Mouse (Mus musculus) midbrain, embryonic 10.5 days (tissue): Measurements from ENCODE around the gene Mras. TPM values are rescaled to one million over a fixed set of nuclear protein-coding genes. Genes with fewer than 3 reads are reported as not detected.

Experiments
- DNase-seq: peaks from one replicate; pipeline ENCODE4 v3.0.0-alpha.2; 2017; ENCODE audit warnings: low spot score
- H3K27ac ChIP-seq: fragments of 300-500 bp; sonication (generic); replicated peaks from 2 replicates; pipeline ENCODE4 v1.5.1; 2016; ENCODE audit warnings: mild to moderate bottlenecking
- H3K27me3 ChIP-seq: fragments of 300-500 bp; sonication (generic); 2 replicates; pipeline ENCODE4 v1.6.1; 2016; ENCODE audit warnings: low read depth, mild to moderate bottlenecking; ENCODE audit not compliant: poor library complexity, severe bottlenecking
- H3K36me3 ChIP-seq: fragments of 300-500 bp; sonication (generic); 2 replicates; pipeline ENCODE4 v1.6.1; 2016; ENCODE audit warnings: mild to moderate bottlenecking, moderate library complexity
- H3K4me1 ChIP-seq: fragments of 300-500 bp; sonication (generic); 2 replicates; pipeline ENCODE4 v1.6.1; 2016
- H3K4me3 ChIP-seq: fragments of 300-500 bp; sonication (generic); 2 replicates; pipeline ENCODE4 v1.5.1; 2016; ENCODE audit warnings: mild to moderate bottlenecking, moderate library complexity
- H3K9me3 ChIP-seq: fragments of 300-500 bp; sonication (generic); replicated peaks from 2 replicates; pipeline ENCODE4 v1.6.1; 2016; ENCODE audit warnings: mild to moderate bottlenecking
- WGBS: fragments of 180-500 bp; shearing (Covaris S2); methylation state at CpG from one replicate; pipeline ENCODE4 v1.1.7; 2016; 5-methylcytosine and 5-hydroxymethylcytosine counted together
- polyA plus RNA-seq: library from polyadenylated mRNA; unstranded; fragments of >200 nt; fragmentation: Nextera tagmentation; extraction: Ambion mirVana; gene quantifications from 2 replicates; pipeline ENCODE4 v1.2.1, GENCODE M21; 2016

Mras gene
- polyA plus RNA-seq, 1 experiment from 2014 or later: 8.0 TPM

DNA sequence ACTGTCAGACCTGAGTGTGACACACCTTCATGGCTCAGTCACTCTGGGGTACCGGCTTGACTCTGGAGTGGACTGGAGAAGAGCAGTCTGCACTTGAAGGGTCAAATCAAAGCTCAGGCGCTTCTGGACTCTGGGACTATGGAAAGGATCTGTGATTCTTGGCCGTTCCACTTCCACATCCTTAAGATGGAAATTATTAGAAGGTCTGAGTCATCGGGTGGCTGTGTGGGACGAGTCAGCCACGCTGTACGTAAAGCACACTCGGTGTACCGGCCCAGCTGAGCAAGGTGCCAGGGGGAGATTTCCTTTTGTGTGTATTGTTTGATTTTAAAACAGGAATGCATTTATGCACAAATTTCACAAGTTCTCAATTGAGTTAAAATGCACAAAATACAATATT, 75.2 kb downstream of the Mras start:
- no peak for DNase-seq
- 88% methylated on average over 9 of the region's 9 CpGs for WGBS
- Histone ChIP-seq H3K9me3 (no peaks in the 10 kb centered on the region), H3K27ac (no peak overlapping the region), H3K4me1 (peaks cover 15% of the 10 kb centered on the region), H3K36me3 (no peaks in the 10 kb centered on the region), H3K4me3 (no peak overlapping the region), H3K27me3 (peaks cover 38% of the 10 kb centered on the region)

DNA sequence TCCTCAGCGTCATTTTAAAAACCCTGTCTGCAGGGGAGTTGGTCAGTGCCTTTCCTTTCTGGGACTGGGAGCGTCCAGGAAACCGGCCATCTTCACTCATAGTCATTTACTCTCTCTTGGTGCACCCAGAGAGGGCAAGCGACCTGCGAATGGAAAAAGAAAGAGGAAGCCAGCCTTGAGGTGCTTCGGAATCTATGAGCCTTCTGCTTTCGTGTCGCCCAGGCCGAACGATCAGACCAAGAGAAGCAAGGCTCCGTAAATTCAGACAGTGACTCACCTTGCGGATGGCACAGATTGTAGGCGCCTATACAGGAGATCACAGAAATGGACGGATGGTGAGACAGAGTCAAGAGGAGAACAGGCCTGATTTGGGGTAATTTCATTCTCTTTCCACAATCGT, 78.2 kb downstream of the Mras start:
- DNase-seq: no peak
- H3K9me3 ChIP-seq: no peaks in the 10 kb centered on the region
- peaks cover 62% of the 10 kb centered on the region for H3K27me3 ChIP-seq
- no peak overlapping the region for H3K27ac ChIP-seq
- H3K4me1 ChIP-seq: peaks cover 25% of the 10 kb centered on the region
- no peaks in the 10 kb centered on the region for H3K36me3 ChIP-seq
- 91% methylated on average over 15 of the region's 15 CpGs for WGBS
- H3K4me3 ChIP-seq: no peak overlapping the region

DNA sequence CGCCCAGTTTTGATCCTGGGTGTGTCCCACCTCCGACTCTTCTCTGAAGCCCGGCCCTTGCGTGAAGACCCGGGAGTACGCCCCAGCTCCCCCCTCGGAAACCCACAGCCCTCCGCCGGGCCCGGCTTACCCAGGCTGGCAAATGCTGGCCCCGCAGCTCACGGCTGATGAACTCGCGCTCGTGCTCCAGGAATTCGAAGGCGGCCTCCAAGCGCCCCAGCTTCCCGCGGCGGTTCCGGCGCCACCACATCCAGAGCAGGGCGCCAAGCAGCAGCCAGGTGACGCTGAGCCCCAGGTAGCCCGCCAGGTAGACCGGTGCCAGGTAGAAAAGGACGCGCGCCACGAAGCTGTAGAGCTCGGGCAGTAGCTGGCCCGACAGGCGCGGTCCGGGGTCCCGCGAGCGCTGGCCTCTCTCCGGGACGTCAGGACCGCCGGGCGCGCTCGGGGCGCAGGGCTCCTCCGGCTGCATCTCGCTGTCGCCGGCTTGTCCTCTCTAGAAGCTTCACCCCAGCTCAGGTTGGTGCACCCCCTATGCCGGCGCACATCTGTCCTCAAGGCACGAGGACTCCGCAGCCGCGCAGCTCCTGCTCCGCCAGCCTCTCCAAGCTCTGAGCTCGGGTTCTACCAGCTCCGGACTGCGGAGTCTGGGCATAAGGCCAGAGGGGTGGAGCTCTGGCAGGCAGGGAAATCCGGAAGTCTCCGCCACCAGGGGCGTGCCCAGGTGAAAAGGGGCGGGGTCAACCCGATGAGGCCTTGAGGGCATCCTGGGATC, 79.1 kb downstream of the Mras start, which contains the start of gene Esyt3:
TSS of gene Esyt3 (minus strand) at position 637 of the 772 bp plus-strand sequence.
- Histone ChIP-seq H3K4me3 (peak within 1 kb of the TSS; percentile 62), H3K36me3 (no peaks in the 10 kb centered on the region), H3K27me3 (peaks cover 62% of the 10 kb centered on the region), H3K27ac (no peak within 1 kb of the TSS; the same call in 1 of the 2 replicates), H3K9me3 (no peaks in the 10 kb centered on the region), H3K4me1 (peaks cover 25% of the 10 kb centered on the region)
- peak; percentile 45 for DNase-seq
- WGBS: under 1% methylated on average over 62 of the region's 66 CpGs

DNA sequence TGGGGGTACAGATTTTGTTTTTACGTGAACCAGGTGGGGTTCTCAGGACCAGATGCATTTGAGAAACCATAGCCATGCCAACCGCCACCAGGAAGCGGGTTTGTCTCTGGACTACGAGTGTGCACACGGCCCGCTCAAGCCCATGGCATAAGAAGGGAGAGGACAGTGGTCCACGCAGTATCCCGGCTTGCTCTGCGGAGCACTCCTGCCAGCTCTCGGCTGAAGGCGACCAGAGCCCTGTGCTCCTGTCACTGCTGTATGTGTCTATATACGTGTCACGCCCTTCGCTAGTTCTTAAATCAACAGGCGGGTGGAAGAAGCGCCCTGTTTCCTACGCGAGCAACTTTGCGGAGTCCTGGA, 79.6 kb downstream of the Mras start:
- H3K27ac ChIP-seq: no peak overlapping the region; the same call in 1 of the 2 replicates
- H3K27me3 ChIP-seq: peaks cover 62% of the 10 kb centered on the region
- no peaks in the 10 kb centered on the region for H3K36me3 ChIP-seq
- WGBS: 5% methylated on average over 19 of the region's 19 CpGs
- no peaks in the 10 kb centered on the region for H3K9me3 ChIP-seq
- no peak for DNase-seq
- H3K4me3 ChIP-seq: peak overlapping the region; percentile 62
- H3K4me1 ChIP-seq: peaks cover 25% of the 10 kb centered on the region

DNA sequence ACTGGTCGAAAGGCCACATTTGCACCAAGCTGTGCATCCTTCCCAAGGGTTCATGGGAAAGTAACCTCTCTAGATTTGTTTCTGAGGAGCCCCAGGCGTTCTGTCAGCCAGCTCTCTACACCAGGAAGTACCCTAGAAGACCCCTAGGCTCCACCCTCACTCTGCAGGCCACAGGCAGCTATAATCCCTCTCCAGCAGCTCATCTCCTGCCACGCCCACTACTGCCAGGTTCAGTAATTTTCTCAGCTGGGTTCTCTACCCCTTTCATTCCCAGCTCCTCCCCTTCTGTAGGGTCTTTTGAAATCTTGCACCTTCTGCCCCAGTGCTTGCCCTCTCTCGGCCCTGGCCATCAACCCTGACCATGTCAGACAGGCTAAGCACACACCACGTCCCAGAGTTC, 81.2 kb downstream of the Mras start:
- Histone ChIP-seq H3K9me3 (no peaks in the 10 kb centered on the region), H3K27me3 (peaks cover 62% of the 10 kb centered on the region), H3K36me3 (no peaks in the 10 kb centered on the region), H3K4me3 (no peak overlapping the region), H3K27ac (no peak overlapping the region), H3K4me1 (peaks cover 25% of the 10 kb centered on the region)
- WGBS: 11% methylated on average over 5 of the region's 5 CpGs
- peak; percentile 35 for DNase-seq

DNA sequence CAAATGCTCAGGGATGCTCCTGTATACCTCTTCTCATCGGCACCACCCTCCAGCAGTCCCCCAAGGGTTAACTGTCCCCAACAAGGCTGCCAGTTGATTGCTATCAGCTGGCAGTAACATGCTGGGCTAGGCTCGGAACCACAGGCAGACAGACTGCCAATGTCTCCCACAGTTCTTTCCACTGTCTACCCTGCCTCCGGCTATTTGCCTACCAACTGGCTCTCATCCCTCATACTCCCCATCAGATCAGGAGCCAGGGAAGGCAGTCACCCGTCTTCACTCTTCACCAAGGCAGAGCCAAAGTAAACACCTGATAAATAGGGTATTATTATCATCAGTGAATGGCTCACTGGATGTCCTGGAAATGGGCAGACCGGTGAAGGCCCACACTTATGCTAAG, 82.4 kb downstream of the Mras start:
- Histone ChIP-seq H3K36me3 (no peaks in the 10 kb centered on the region), H3K27me3 (peaks cover 52% of the 10 kb centered on the region), H3K9me3 (no peaks in the 10 kb centered on the region), H3K4me3 (no peak overlapping the region), H3K27ac (no peak overlapping the region), H3K4me1 (peaks cover 25% of the 10 kb centered on the region)
- 80% methylated on average over 5 of the region's 5 CpGs for WGBS
- no peak for DNase-seq

DNA sequence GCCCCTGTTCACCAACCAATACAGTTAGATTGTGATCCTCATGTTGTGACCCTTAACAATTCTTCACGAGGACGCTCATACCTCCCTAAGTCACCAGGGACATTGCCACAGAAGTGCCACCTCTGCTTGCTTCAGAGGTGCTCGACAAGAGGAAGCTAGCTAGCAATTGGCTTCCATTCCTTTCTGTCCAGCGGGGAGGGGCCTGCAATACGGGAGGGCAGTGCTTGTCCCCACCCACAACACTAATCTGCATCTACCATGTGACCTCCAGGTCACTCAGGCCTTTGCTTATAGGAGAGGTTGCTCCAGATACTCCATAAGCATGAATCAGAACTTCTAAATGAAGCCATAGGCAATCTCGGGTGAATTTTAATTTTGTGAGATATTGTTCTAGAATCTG, 83.8 kb downstream of the Mras start:
- WGBS: 75% methylated on average over 6 of the region's 6 CpGs
- Histone ChIP-seq H3K36me3 (no peaks in the 10 kb centered on the region), H3K4me3 (no peak overlapping the region), H3K4me1 (peaks cover 23% of the 10 kb centered on the region), H3K27me3 (peaks cover 38% of the 10 kb centered on the region), H3K9me3 (no peaks in the 10 kb centered on the region), H3K27ac (no peak overlapping the region)
- DNase-seq: no peak

DNA sequence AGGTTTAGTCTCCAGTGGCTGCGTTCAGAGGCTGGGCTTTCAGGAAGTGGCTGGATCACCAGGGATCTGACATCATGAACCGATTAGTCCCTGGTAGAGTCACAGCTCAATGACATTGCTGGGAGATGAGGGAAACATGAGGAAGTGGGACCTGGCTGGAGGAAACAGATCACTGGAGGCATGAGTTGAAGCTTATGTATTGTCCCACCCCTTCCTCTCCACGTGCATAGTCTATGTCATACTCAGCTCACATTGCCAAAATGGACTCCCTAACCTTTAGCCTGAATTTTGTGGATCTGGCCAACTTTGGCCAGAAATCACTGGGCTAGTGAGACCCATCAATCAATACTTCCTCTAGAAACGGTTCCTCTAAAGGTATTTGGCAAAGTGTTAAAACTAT, 84.2 kb downstream of the Mras start:
- H3K27ac ChIP-seq: no peak overlapping the region
- no peak overlapping the region for H3K4me3 ChIP-seq
- H3K36me3 ChIP-seq: no peaks in the 10 kb centered on the region
- no peaks in the 10 kb centered on the region for H3K9me3 ChIP-seq
- DNase-seq: no peak
- 80% methylated on average over 4 of the region's 4 CpGs for WGBS
- H3K4me1 ChIP-seq: peaks cover 19% of the 10 kb centered on the region
- H3K27me3 ChIP-seq: peaks cover 34% of the 10 kb centered on the region

DNA sequence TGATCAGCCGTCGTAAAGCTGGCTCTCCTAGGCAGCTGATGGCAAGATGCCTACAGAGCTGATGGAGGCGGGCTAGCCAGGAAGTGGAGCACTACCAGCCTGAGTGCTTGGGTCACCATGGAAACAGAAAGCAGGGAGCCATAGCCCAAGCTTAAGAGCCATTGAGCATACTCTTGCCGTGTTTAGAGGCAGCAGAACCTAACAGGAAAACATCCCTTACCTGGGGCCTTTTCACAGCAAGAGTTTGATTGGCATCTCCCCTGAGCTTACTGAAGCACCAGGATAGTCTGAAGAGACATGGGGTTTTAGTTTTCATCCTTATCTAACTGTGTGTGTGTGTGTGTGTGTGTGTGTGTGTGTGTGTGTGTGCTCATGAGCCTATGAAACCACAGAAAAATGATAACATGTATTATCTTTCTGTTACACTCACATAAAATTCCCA, 91.8 kb downstream of the Mras start:
- Histone ChIP-seq H3K4me1 (0 out of 2 replicates have a peak, but pooled peaks cover 4% of the 10 kb centered on the region), H3K9me3 (no peaks in the 10 kb centered on the region), H3K36me3 (no peaks in the 10 kb centered on the region), H3K27me3 (no peaks in the 10 kb centered on the region), H3K4me3 (no peak overlapping the region), H3K27ac (no peak overlapping the region)
- no peak for DNase-seq
- 60% methylated on average over 4 of the region's 4 CpGs for WGBS

DNA sequence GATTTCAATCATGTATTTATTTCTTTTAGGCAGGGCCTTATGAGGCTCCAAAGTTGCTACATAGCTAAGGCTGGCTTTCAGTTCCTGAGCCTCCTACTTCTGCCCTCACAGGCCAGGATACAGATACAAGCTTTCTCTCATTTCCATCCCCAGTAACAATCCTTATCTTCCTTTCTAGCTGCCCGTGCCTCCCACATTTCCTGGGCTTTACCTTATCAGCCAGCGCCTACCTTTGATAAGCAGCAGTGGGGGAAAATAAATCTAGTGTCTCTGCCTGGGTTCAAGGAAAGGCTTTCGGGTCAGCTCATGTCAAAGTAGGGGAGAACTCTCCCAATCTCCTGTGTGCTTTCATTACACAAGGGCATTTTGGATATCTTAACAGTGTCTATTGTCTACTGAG, 95.6 kb downstream of the Mras start:
- Histone ChIP-seq H3K27ac (no peak overlapping the region), H3K27me3 (no peaks in the 10 kb centered on the region), H3K4me3 (no peak overlapping the region), H3K4me1 (0 out of 2 replicates have a peak, but pooled peaks cover 4% of the 10 kb centered on the region), H3K9me3 (no peaks in the 10 kb centered on the region), H3K36me3 (no peaks in the 10 kb centered on the region)
- no peak for DNase-seq
- WGBS: 81% methylated on average over 3 of the region's 3 CpGs

DNA sequence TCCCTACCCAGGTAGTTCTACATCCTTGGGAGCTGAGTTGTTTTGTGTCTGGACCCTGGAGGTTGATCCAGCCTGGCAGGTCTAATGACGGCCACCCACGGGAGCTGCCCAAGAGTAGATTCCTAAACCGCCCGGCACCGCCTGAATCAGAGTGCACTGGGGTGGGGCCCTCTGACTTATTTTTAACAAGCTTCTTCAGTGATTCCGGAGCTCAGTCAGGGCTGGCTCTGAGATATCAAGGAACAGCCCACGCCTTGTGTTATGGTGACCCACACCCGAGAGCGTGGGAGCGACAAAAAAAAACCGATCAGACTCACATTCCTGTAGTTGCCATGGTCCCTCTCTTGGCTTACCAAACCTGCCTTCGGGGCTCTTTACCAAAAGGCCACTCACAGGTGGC, 97.1 kb downstream of the Mras start:
- no peak overlapping the region for H3K27ac ChIP-seq
- H3K27me3 ChIP-seq: no peaks in the 10 kb centered on the region
- no peaks in the 10 kb centered on the region for H3K36me3 ChIP-seq
- H3K9me3 ChIP-seq: no peaks in the 10 kb centered on the region
- 82% methylated on average over 12 of the region's 12 CpGs for WGBS
- H3K4me3 ChIP-seq: no peak overlapping the region
- H3K4me1 ChIP-seq: peaks cover 8% of the 10 kb centered on the region; the same call in 1 of the 2 replicates
- no peak for DNase-seq

DNA sequence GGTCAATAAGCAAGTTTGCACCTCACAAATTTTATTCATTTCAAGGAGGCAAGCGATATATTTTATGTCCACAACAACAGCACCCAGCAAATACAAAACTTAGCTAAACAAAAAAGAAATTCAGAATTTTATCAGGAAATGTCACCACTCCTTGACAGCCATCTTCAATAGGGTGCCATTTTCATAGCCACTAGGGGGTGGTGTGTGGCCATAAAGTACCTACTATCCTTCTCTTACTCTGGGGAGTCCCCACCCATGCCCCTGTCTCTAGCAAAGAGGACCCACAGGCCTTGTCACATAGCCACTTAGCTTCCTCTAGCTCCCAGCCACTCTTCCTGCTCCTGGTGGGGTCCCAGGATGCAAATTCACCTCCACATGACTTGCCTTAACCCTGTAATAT, 98.0 kb downstream of the Mras start:
- H3K36me3 ChIP-seq: no peaks in the 10 kb centered on the region
- 80% methylated on average over 1 of the region's 1 CpGs for WGBS
- no peaks in the 10 kb centered on the region for H3K27me3 ChIP-seq
- DNase-seq: no peak
- no peak overlapping the region for H3K27ac ChIP-seq
- no peaks in the 10 kb centered on the region for H3K9me3 ChIP-seq
- H3K4me3 ChIP-seq: no peak overlapping the region
- peaks cover 6% of the 10 kb centered on the region; the same call in 1 of the 2 replicates for H3K4me1 ChIP-seq

DNA sequence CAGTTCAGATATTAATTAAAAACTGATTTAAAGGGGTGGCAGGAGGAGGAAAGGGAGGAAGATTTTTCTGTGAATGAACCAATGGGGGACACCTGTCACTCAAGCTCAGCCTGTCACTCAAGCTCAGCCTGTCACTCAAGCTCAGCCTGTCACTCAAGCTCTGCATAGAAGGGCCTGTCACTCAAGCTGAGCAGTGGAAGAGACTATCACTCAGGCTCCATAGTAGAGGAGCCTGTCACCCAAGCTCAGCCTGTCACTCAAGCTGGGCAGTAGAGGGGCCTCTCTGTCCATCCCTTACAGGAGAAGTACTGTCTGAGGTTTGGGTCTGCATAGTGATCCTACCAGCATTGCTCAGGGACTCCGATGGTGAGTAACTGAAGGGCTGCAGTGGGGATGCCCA, 98.9 kb downstream of the Mras start:
- no peaks in the 10 kb centered on the region for H3K9me3 ChIP-seq
- DNase-seq: no peak
- 92% methylated on average over 1 of the region's 1 CpGs for WGBS

More for the DNA sequence above, 98.9 kb downstream of the Mras start:
- no peaks in the 10 kb centered on the region for H3K27me3 ChIP-seq
- H3K36me3 ChIP-seq: no peaks in the 10 kb centered on the region
- H3K4me3 ChIP-seq: no peak overlapping the region
- H3K4me1 ChIP-seq: peaks cover 6% of the 10 kb centered on the region; the same call in 1 of the 2 replicates
- H3K27ac ChIP-seq: no peak overlapping the region
